Mouse (Mus musculus) E14TG2a.4 (cell line): Measurements from ENCODE around the gene Mrpl1.

Source experiments
- CTCF ChIP-seq: conservative IDR thresholded peaks from 2 replicates; pipeline ENCODE4 v1.5.1; 2014; ENCODE audit warnings: low read length
- NANOG ChIP-seq: IDR thresholded peaks from 2 replicates; pipeline ENCODE4 v1.6.1; 2014; ENCODE audit warnings: borderline replicate concordance, low read length, mixed read lengths
- POU5F1 ChIP-seq: IDR thresholded peaks from 2 replicates; pipeline ENCODE4 v1.6.1; 2014; ENCODE audit warnings: low read length, borderline replicate concordance

DNA sequence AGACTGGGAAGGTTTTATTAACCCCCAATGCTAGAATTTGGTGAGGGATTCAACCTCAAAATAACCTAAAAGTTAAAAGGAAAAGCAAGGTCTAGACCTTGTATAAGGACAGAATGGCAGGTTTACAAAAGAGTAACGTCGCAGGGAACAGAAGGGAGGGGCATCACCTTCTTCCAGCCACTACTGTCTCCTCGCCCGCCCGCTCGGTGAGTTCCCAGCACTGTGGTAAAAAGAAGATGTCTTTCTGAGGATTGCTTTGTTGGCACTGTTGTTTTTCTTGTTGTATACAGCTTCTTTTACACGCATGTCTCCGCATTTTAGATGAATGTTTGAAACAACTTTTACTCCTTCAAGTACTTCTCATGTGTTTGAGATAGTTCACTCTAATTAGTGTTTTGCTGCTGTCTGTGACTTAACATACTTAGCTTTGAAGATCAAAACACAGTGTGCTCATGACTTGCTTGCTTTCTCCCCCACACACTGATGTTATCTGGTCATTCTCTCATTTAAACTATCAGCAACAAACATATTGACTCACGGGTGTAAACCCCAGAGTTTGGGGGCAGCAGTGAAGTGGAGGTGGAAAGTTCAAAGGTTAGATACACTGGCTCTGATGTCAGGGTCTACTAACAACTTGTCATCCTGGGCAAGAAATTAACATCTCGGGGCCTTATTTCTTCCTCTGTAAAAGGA lies 7.7 kb upstream of the Mrpl1 start:
- TF ChIP-seq CTCF = no peak
- TF ChIP-seq POU5F1 = no peak
- no peak for TF ChIP-seq NANOG
